Mouse (Mus musculus) embryonic stem cell, embryonic (primary cell): ENCODE measurements around the gene H2-Q6.
"Not testable (repeated sequence)": the region's sequence is repeated elsewhere in the genome, so short reads cannot be mapped to it uniquely, and the experiment has no call there.

Experiments used
- CTCF ChIA-PET, 4 experiments: fragments of 300-600 bp in 2 of 4; fragments of 350-600 bp in 2 of 4; sonication (Branson Sonifier 250); formaldehyde crosslinking; loops; one replicate each; lab custom pipeline; 2022; ENCODE audit warnings: inconsistent platforms in 2 of 4; lab: Charles Lee
- POLR2A ChIA-PET, 4 experiments: fragments of 300-600 bp in 2 of 4; fragments of 350-600 bp in 2 of 4; sonication (Branson Sonifier 250); formaldehyde crosslinking; loops; one replicate each; lab custom pipeline; 2022; ENCODE audit warnings: antibody characterized with exemption in 4 of 4, inconsistent platforms in 1 of 4; lab: Charles Lee

Gene H2-Q6

DNA sequence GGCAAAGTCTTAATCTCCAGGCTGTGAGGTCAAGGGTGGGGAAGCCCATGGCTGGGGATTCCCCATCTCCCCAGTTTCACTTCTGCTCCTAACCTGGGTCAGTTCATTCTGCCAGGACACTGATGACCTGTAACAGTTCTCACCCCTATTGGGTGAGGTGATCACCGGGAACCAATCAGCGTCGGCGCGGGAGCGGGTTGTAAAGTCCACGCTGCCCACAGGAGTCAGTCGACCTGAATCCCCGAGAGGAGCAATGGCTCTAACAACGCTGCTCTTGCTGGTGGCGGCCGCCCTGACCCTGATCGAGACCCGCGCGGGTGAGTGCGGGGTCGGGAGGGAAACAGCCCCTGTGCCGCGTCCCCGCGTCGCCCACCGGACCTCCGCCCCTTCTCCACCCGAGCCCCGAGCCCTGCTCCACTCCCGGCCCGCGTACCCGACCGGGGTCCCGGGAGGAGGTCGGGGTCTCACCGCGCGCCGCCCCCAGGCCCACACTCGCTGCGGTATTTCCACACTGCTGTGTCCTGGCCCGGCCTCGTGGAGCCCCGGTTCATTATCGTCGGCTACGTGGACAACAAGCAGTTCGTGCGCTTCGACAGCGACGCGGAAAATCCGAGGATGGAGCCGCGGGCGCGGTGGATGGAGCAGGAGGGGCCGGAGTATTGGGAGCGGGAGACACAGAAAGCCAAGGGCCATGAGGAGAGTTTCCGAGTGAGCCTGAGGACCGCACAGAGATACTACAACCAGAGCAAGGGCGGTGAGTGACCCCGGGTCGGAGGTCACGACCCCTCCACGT, at the start of gene H2-Q6:
Gene H2-Q6 (plus strand): TSS at position 227 of the 793 bp plus-strand sequence.
- POLR2A ChIA-PET = not testable (repeated sequence)
- CTCF ChIA-PET = interaction anchor here in 1 of 4 experiments (1.0 kb wide), 3 partner anchors 11 to 123 kb away, joined by 3 to 8 read pairs (median 3); no protein-coding TSS in a partner anchor

DNA sequence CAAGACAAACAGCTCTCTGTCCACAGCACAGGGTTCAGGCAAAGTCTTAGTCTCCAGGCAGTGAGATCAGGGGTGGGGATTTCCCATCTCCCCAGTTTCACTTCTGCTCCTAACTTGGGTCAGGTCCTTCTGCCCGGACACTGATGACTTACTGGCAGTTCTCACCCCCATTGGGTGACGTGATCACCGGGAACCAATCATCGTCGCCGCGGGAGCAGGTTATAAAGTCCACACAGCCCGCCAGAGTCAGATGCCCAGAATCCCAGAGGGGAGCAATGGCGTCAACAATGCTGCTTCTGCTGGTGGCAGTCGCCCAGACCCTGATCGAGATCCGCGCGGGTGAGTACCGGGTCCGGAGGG, 45.3 kb upstream of the H2-Q6 start, which contains the start of gene H2-Q4:
Gene H2-Q4 (plus strand): TSS at position 249 of the 360 bp plus-strand sequence.
- ChIA-PET POLR2A (no interaction called here), CTCF (interaction anchor here in 2 of 4 experiments (0.6 to 1.3 kb wide), 3 partner anchors 10 to 263 kb away, joined by 3 to 6 read pairs (median 6); no protein-coding TSS in a partner anchor)

DNA sequence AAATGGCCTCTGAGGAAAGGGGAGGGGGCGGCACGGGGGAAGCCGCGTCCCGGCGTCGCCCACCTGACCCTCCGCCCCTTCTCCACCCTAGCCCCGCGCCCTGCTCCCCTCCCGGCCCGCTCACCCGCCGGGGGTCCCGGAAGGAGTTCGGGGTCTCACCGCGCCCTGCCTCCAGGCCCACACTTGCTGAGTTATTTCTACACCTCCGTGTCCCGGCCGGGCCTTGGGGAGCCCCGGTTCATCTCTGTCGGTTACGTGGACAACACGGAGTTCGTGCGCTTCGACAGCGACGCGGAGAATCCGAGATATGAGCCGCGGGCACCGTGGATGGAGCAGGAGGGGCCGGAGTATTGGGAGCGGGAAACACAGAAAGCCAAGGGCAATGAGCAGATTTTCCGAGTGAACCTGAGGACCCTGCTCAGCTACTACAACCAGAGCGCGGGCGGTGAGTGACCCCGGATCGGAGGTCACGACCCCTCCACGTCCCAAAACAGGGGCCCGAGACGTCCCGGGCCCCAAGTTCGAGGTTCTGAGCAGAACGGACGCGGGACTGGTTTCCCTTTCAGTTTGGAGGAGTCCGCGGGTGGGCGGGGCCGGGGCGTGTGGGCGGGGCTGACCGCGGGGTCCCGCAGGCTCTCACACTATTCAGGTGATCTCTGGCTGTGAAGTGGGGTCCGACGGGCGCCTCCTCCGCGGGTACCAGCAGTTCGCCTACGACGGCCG, 44.8 kb upstream of the H2-Q6 start:
- ChIA-PET CTCF (interaction anchor here in 2 of 4 experiments (0.6 to 1.3 kb wide), 3 partner anchors 10 to 263 kb away, joined by 3 to 6 read pairs (median 6); no protein-coding TSS in a partner anchor), POLR2A (no interaction called here)

DNA sequence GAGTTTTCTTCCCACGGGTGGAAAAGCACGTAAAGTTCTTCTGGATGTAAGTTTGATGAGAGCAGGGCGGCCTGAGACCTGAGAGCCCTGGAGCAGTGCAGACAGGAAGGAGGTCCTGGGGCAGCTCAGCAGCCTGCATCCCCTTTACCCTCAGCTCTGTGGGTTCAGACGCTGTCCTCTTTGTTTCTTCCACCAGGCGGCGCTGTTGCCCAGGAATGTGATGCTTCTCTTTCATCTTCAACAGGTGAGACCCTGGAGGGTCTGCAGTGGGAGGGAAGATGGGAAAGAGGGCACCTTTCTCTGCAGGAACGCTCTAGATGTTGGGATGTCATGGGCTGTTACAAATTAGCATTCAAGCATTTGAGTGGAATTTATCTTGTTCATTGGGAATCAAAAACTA, 34.9 kb upstream of the H2-Q6 start:
- ChIA-PET CTCF (interaction anchor here (0.6 to 0.9 kb wide), 6 partner anchors 11 to 120 kb away, joined by 3 to 15 read pairs (median 3); partner anchors contain the start of gene H2-Q4 (in 1 of the 4)), POLR2A (interaction anchor here in 1 of 4 experiments (0.6 kb wide), 1 partner anchor 45 kb away, joined by 4 read pairs; no protein-coding TSS in a partner anchor)

DNA sequence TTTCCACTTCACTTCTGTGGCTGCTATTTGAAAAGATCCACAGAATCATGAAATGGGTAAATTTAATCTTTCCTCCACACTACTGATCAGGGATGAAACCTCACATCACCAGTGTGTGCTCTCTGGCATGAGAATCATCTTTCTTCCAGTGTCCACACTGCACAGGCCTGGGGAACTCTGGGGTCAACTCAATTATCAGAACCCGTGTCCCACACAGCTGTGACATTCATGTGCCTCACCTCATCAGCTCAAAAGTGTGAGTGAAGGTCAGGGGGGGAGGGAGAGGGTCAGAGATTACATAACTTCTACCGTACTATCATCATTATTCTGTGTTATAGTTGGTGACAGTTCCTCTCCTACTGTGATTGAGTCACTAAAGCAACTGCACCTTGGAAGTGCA, 32.0 kb upstream of the H2-Q6 start:
- POLR2A ChIA-PET, CTCF ChIA-PET: not testable (repeated sequence)

DNA sequence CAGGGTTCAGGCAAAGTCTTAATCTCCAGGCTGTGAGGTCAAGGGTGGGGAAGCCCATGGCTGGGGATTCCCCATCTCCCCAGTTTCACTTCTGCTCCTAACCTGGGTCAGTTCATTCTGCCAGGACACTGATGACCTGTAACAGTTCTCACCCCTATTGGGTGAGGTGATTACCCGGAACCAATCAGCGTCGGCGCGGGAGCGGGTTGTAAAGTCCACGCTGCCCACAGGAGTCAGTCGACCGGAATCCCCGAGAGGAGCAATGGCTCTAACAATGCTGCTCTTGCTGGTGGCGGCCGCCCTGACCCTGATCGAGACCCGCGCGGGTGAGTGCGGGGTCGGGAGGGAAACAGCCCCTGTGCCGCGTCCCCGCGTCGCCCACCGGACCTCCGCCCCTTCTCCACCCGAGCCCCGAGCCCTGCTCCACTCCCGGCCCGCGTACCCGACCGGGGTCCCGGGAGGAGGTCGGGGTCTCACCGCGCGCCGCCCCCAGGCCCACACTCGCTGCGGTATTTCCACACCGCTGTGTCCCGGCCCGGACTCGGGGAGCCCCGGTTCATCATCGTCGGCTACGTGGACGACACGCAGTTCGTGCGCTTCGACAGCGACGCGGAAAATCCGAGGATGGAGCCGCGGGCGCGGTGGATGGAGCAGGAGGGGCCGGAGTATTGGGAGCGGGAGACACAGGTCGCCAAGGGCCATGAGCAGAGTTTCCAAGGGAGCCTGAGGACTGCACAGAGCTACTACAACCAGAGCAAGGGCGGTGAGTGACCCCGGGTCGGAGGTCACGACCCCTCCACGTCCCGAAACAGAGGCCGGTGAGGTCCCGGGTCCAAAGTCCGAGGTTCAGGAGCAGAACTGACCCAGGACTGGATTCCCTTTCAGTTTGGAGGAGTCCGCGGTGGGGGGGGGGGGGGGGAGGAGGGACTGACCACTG, 30.5 kb upstream of the H2-Q6 start:
- POLR2A ChIA-PET = interaction anchor here in 1 of 4 experiments (0.5 kb wide), 2 partner anchors 46 to 262 kb away, joined by 3 to 5 read pairs; partner anchors contain the start of gene Apom
- CTCF ChIA-PET = not testable (repeated sequence)

DNA sequence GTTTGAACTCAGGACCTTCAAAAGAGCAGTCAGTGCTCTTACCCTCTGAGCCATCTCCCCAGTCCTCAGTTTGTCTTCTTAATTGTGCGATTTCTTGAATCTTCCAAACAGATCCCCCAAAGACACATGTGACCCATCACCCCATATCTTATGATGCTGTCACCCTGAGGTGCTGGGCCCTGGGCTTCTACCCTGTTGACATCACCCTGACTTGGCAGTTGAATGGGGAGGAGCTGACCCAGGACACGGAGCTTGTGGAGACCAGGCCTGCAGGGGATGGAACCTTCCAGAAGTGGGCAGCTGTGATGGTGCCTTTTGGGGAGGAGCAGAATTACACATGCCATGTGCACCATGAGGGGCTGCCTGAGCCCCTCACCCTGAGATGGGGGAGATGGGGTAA, 27.7 kb upstream of the H2-Q6 start:
- CTCF ChIA-PET = not testable (repeated sequence)

DNA sequence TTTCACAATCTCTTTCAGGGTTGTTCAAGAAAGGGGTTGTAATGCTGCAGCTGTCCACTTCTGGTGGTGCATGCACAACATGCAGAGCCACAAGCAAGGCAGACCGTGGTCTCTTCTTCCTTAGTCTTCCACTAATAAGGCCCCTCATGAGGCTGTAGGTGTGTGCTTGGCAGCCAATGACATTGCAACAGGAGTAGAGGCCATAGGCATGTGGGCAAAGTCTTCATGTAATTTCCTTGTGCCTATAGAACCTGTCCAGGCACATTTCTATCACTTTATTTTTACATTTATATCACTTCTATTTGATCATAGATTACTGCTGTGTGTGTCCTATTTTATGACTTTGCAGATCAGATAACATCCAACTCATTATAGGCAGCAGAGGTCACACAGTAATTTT, 11.6 kb upstream of the H2-Q6 start:
- CTCF ChIA-PET = not testable (repeated sequence)

More for the DNA sequence above, 27.7 kb upstream of the H2-Q6 start:
- POLR2A ChIA-PET = not testable (repeated sequence)

DNA sequence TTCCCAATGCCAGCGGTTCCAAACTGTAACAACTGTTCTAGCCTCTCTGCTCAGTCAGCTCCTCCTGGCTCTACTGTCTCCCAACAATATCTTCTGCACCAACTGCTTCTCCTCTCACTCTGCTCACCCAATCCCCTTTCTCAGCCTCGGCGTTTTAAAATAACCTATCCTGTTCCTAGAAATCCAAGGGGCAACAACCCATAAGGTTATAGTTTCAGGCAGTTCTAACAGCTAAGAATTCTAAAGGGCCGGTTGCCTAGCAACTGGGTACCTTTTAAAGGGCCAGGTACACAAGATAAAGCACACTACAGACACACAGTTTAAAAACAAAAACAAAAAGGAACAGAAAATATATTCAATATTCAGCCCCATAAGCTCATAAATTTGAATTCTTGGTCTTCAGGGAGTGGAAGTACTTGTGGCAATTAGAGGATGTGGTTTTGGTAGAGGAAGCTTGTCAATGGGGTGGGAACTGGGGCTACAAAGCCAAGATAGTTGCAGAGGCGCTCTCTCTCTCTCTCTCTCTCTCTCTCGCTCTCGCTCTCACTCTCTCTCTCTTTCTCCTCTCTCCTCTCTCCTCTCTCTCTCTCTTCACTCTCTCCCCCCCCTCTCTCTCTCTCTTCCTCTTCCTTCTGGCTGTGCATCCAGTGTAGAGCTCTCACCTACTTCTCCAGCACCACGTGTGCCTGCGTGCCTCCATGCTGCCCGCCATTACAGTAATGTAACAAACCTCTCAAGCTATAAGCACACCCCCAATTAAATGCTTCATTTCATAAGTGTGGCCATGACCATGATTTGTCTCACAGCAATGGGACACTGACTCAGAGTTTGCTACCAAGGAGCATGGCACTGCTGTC, 9.1 kb upstream of the H2-Q6 start:
- CTCF ChIA-PET, POLR2A ChIA-PET: not testable (repeated sequence)

More for the DNA sequence above, 11.6 kb upstream of the H2-Q6 start:
- POLR2A ChIA-PET = not testable (repeated sequence)

DNA sequence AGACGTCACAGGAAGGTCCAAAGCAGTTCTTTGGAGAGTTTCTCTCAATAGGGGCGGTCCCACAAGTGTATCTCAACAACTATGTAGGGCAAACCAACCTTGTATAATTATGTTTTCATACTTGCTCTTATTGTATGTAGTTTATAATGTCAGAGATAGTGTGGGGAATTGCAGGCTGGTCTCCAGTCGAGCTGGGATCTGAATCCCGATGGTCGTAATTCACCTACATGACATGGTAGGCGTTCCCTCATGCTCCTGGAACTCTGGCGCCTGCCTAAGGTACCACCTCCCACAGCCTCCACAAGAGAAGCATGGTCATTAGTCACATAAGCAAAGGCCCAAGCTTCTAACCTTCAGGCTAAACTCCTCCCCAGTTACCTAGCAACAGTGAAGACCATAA, 5.9 kb upstream of the H2-Q6 start:
- ChIA-PET POLR2A (no interaction called here), CTCF (interaction anchor here in 2 of 4 experiments (0.6 to 1.6 kb wide), 3 partner anchors 16 to 642 kb away, joined by 3 to 4 read pairs (median 4); no protein-coding TSS in a partner anchor)

DNA sequence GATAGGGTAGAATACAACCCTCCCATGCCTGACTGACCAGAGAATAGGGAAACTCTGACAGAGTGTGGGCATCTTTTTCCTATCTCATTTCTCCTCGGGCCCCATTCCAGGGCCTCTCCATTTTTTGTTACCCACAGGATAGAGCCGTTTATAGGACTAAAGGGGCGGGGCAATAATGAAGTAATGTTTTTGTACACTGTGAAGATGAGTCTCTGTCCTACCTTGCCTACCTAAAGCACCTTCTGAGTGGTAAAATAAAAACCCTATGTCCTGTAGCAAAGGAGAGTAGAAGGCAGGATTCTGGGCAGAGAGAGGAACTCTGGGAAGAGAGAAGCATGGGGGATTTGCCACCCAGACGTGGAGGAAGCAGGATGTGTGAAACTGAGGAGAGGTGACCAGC, 5.1 kb upstream of the H2-Q6 start:
- ChIA-PET CTCF (interaction anchor here (0.6 to 3.3 kb wide), 27 partner anchors 10 to 1437 kb away, joined by 3 to 21 read pairs (median 4); partner anchors contain the start of gene Psmb8 (in 1 of the 4)), POLR2A (interaction anchor here in 1 of 4 experiments (0.8 kb wide), 1 partner anchor 1437 kb away, joined by 4 read pairs; no protein-coding TSS in a partner anchor)

DNA sequence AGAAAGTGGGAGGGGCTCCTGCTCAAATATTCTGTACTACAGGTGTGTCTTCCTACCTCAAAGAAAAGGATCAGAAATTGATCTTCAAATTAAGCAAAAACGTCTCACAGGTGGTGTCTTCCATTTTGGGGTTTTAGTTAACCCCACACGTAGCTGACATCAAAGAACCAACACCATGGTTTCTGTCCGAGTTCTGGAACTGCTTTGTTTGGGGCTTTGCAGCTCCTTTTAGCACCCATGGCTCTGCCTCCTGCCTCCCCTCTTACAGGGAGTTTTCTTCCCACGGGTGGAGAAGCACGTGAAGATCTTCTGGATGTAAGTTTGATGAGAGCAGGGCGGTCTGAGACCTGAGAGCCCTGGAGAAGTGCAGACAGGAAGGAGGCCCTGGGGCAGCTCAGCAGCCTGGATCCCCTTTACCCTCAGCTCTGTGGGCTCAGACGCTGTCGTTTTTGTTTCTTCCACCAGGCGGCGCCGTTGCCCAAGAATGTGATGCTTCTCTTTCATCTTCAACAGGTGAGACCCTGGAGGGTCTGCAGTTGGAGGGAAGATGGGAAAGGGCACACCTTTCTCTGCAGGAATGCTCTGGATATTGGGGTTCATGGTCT, 4.3 kb upstream of the H2-Q6 start:
- ChIA-PET CTCF (interaction anchor here (0.6 to 3.3 kb wide), 42 partner anchors 9 to 1462 kb away, joined by 3 to 21 read pairs (median 3); partner anchors contain the start of genes Pou5f1 (in 1 of the 4) and Psmb8 (in 1 of the 4)), POLR2A (interaction anchor here (0.6 to 0.8 kb wide), 5 partner anchors 56 to 1438 kb away, joined by 3 to 4 read pairs (median 3); no protein-coding TSS in a partner anchor)

DNA sequence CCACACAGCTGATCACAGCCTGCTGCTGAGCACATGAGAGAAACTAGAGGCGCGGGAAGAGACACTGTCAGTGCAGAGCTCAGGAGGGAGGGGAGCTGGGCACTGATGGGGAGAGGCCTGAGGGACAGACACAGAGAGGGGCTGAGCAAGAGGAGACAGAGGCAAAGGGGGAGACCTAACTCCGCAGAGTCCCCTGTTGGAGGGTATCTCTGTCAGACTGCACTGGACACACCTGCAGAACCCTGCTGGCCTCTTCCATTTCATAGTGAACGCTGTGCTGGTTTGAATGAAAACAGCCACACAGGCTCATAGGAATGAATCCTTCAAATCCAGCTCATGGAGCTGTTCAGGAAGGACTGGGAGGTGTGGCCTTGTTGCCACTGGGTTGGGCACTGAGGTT, 3.3 kb upstream of the H2-Q6 start:
- POLR2A ChIA-PET = interaction anchor here in 2 of 4 experiments (0.6 kb wide), 2 partner anchors 101 to 497 kb away, joined by 3 read pairs; no protein-coding TSS in a partner anchor
- CTCF ChIA-PET = interaction anchor here (0.6 to 3.3 kb wide), 10 partner anchors 13 to 1463 kb away, joined by 3 to 21 read pairs (median 6); no protein-coding TSS in a partner anchor

DNA sequence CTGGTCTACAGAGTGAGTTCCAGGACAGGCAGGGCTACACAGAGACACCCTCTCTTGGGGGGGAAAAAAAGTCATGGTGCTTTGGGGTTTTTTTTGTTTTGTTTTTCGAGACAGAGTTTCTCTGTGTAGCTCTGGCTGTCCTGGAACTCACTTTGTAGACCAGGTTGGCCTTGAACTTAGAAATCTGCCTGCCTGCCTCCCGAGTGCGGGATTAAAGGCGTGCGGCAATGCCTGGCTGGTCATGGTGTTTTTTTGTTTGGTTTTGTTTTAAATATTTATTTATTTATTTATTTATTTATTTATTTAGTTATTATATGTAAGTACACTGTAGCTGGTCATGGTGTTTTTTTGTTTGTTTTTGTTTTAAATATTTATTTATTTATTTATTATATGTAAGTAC, 2.3 kb upstream of the H2-Q6 start:
- POLR2A ChIA-PET = not testable (repeated sequence)
- CTCF ChIA-PET = interaction anchor here (0.8 to 3.3 kb wide), 4 partner anchors 12 to 112 kb away, joined by 3 to 13 read pairs (median 4); no protein-coding TSS in a partner anchor

DNA sequence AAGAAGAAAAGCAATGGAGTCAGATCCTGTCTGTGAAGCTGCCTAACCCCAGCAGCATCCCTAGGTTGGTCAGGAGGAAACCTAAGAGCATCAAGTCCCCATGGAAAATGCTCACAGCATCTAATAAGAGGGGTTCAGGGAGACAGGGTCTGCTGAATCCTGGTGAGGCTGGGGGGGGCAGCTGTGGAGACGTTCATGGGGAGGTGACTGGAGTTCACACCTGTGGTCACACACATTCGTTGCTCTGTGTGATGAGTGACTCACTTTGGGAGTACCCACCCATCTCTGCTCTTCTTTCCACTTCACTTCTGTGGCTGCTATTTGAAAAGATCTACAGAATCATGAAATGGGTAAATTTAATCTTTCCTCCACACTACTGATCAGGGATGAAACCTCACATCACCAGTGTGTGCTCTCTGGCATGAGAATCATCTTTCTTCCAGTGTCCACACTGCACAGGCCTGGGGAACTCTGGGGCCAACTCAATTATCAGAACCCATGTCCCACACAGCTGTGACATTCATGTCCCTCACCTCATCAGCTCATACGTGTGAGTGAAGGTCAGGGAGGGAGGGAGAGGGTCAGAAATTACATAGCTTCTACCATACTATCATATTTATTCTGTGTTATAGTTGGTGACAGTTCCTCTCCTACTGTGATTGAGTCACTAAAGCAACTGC, 1.4 kb upstream of the H2-Q6 start:
- CTCF ChIA-PET = interaction anchor here in 2 of 4 experiments (0.6 to 3.3 kb wide), 2 partner anchors 11 kb away, joined by 3 to 13 read pairs; no protein-coding TSS in a partner anchor
- POLR2A ChIA-PET = not testable (repeated sequence)

DNA sequence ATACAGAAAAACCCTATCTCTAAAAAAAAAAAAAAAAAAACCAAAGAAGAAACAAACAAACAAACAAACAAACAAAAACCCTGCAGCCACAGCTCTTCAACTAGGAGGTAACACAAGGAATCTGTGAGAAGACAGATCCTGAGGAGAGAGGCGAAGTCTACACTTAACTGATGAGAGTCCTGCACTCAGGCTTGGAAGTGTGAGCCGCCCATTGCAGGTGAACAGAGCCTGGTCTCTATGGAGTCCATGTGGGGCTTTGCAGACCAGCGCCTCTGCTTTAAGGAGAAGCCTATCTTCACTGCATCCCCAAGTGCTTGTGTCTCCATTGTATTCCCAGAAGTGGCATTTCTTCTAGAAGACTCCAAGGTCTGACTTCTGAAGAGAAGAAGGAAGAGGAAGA, 544 bp upstream of the H2-Q6 start:
- CTCF ChIA-PET, POLR2A ChIA-PET: not testable (repeated sequence)
